Mouse (Mus musculus): ENCODE measurements around the gene Adh1. TPM values are rescaled to one million over a fixed set of nuclear protein-coding genes. Genes with fewer than 3 reads are reported as not detected.

Adh1 gene
- polyA plus RNA-seq, 1 experiment from 2014 or later = 138 TPM

DNA sequence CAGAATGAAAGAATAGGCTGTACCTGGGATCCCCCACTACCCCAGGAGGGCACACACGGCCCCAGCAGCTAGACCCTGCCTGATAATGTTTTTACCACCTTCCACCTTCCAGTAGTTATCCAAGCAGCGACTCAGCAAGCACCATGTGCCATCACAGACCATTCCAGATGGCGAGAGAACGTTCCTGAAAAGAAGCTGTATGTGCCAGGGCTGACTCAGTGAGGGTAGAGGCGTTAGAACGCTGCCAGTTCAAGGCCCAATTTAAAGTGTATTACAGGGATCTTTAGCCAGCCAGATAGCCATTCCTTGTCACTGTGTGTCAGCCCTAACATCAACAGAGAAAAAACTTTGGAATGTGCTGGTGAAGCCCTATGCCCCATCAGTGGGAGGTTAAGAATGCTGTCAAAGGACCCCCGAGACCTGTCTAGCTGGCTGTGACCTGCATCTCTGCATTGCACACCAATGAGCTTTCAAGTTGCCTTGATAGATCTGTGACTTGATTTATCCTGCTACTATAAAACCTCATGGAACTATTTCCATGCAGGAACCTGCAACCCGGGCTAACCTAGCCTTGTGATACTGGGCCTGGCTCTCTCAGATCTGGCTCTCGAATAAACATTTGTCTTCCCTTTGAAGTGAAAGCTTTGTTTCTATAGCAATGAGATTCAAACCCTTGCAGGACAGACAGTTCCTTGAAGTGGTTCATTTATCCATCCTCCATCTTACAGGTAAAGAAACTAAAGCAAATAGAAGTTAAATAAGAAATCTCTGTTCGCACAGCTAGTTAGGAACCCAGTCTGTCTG lies 44.9 kb downstream of the Adh1 start:
- H3K27ac ChIP-seq (ENCODE audit: low read length) = peak overlapping the region; percentile 22; the same call in 1 of the 2 replicates
- H3K4me3 ChIP-seq (ENCODE audit: low read depth, low read length) = no peak overlapping the region
- H3K9ac ChIP-seq (ENCODE audit: low read depth, low read length) = no peak overlapping the region
- H3K4me2 ChIP-seq (ENCODE audit: low read depth, low read length) = no peak overlapping the region
- H3K9me3 ChIP-seq (replicated peaks; ENCODE audit: control insufficient read depth, low read length) = no peaks in the 10 kb centered on the region
- H3K27me3 ChIP-seq (ENCODE audit: control insufficient read depth, insufficient read depth, low read depth, low read length) = no peaks in the 10 kb centered on the region
- no peaks in the 10 kb centered on the region for H3K36me3 ChIP-seq (ENCODE audit: control insufficient read depth, insufficient read depth)
- H3K4me1 ChIP-seq (ENCODE audit: control insufficient read depth, low read depth, low read length) = peaks cover 6% of the 10 kb centered on the region
- 42% methylated on average over 10 of the region's 10 CpGs for WGBS (ENCODE audit: insufficient replicate concordance)
- no peak for ATAC-seq (ENCODE audit: low read depth)

DNA sequence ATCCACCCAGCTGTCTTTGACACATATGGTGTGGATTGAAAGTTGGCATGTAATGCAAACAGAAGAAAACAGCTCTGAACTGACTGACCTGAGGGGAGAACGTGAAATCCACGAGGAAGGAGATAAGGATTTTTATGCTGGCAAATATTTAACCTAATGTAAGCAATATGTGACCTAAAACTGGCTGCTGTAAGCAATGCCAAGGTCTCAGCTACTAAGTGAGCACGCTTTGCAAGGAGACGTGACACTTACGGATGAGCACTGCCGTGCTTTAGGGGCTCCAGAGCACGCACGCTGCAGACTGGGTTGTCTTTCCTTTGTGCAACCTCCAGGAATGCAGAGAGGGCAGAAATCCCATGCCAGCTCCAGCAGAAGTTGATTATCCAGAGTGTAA lies 45.5 kb downstream of the Adh1 start:
- no peaks in the 10 kb centered on the region for H3K36me3 ChIP-seq (ENCODE audit: control insufficient read depth, insufficient read depth)
- H3K4me3 ChIP-seq (ENCODE audit: low read depth, low read length) = no peak overlapping the region
- no peaks in the 10 kb centered on the region for H3K9me3 ChIP-seq (replicated peaks; ENCODE audit: control insufficient read depth, low read length)
- H3K4me1 ChIP-seq (ENCODE audit: control insufficient read depth, low read depth, low read length) = peaks cover 6% of the 10 kb centered on the region
- peak overlapping the region; percentile 42; the same call in 1 of the 2 replicates for H3K4me2 ChIP-seq (ENCODE audit: low read depth, low read length)
- peak; percentile 80 for ATAC-seq (ENCODE audit: low read depth)
- H3K27ac ChIP-seq (ENCODE audit: low read length) = peak overlapping the region; percentile 22; the same call in 1 of the 2 replicates
- H3K27me3 ChIP-seq (ENCODE audit: control insufficient read depth, insufficient read depth, low read depth, low read length) = no peaks in the 10 kb centered on the region
- H3K9ac ChIP-seq (ENCODE audit: low read depth, low read length) = no peak overlapping the region
- WGBS (ENCODE audit: insufficient replicate concordance) = 56% methylated on average over 8 of the region's 8 CpGs

DNA sequence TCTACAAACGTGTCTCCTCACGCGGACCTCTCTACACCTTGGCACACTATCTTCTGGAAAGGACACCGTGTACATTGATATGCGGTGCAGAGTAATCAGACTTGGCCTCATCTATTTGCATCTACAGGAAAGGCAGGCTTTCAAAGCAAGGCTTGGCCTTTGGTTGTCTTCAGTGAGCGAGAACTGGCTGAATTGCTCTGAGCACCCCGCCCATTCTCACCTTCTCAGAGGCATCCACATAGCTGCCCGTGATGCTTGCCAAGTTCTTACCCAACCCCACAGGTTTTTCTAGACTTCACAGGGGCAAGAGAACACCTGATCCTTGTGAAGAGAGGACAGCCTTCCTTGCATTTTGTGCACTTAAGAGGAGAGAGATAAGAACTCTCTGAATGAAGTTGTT lies 49.1 kb downstream of the Adh1 start:
- no peaks in the 10 kb centered on the region for H3K36me3 ChIP-seq (ENCODE audit: control insufficient read depth, insufficient read depth)
- no peak overlapping the region for H3K4me3 ChIP-seq (ENCODE audit: low read depth, low read length)
- ATAC-seq (ENCODE audit: low read depth) = no peak
- no peaks in the 10 kb centered on the region for H3K9me3 ChIP-seq (replicated peaks; ENCODE audit: control insufficient read depth, low read length)
- WGBS (ENCODE audit: insufficient replicate concordance) = 78% methylated on average over 8 of the region's 8 CpGs
- no peak overlapping the region for H3K27ac ChIP-seq (ENCODE audit: low read length)
- H3K4me2 ChIP-seq (ENCODE audit: low read depth, low read length) = no peak overlapping the region
- H3K4me1 ChIP-seq (ENCODE audit: control insufficient read depth, low read depth, low read length) = peaks cover 3% of the 10 kb centered on the region; the same call in 1 of the 2 replicates
- no peaks in the 10 kb centered on the region for H3K27me3 ChIP-seq (ENCODE audit: control insufficient read depth, insufficient read depth, low read depth, low read length)
- no peak overlapping the region for H3K9ac ChIP-seq (ENCODE audit: low read depth, low read length)

DNA sequence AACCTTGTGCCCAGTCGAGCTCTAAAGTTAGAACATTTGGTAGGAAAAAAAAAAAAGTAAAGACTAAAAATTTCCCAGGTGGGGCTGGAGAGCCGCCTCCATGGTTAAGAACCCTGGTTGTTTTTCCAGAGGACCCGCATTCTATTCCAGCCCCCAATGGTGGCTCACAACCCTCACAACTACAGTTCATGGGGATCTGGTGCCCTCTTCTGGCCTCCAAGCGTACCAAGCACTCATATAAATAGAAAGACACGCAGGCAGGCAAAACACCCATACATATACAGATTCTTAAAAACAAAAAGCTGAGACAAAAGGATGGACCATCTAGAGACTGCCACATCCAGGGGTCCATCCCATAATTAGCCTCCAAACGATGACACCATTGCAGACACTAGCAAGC lies 50.2 kb downstream of the Adh1 start:
- Histone ChIP-seq H3K36me3 (ENCODE audit: control insufficient read depth, insufficient read depth) (no peaks in the 10 kb centered on the region), H3K4me2 (ENCODE audit: low read depth, low read length) (no peak overlapping the region), H3K27me3 (ENCODE audit: control insufficient read depth, insufficient read depth, low read depth, low read length) (no peaks in the 10 kb centered on the region), H3K4me3 (ENCODE audit: low read depth, low read length) (no peak overlapping the region), H3K9me3 (replicated peaks; ENCODE audit: control insufficient read depth, low read length) (no peaks in the 10 kb centered on the region), H3K27ac (ENCODE audit: low read length) (no peak overlapping the region), H3K9ac (ENCODE audit: low read depth, low read length) (no peak overlapping the region), H3K4me1 (ENCODE audit: control insufficient read depth, low read depth, low read length) (no peaks in the 10 kb centered on the region)
- ATAC-seq (ENCODE audit: low read depth) = no peak
- WGBS (ENCODE audit: insufficient replicate concordance) = 66% methylated on average over 6 of the region's 6 CpGs

DNA sequence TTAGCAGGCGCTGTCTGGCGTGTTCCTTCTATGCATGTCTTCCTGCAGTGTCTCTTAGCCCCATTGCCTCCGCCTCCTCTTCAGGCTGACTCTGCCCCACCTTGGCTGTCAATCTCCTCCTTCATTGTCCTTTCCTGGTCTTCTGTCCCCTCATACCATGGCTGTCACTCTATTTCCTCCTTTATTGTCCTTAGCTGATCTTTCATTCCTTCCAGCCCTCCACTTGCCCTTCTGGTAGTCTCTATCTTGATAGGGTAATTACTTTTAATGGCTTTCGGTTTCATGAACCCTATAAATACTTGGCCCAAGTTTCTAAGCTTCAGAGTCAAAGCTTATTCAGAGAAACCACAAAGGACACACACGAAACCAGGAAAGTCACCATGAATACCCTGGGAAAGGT lies 52.2 kb downstream of the Adh1 start, which contains the start of gene Adh6a:
TSS of gene Adh6a (plus strand) at position 322 of the 400 bp plus-strand sequence.
- Histone ChIP-seq H3K36me3 (ENCODE audit: control insufficient read depth, insufficient read depth) (no peaks in the 10 kb centered on the region), H3K4me1 (ENCODE audit: control insufficient read depth, low read depth, low read length) (no peaks in the 10 kb centered on the region), H3K4me2 (ENCODE audit: low read depth, low read length) (no peak within 1 kb of the TSS), H3K9ac (ENCODE audit: low read depth, low read length) (no peak within 1 kb of the TSS), H3K9me3 (replicated peaks; ENCODE audit: control insufficient read depth, low read length) (no peaks in the 10 kb centered on the region), H3K27ac (ENCODE audit: low read length) (no peak within 1 kb of the TSS), H3K27me3 (ENCODE audit: control insufficient read depth, insufficient read depth, low read depth, low read length) (no peaks in the 10 kb centered on the region), H3K4me3 (ENCODE audit: low read depth, low read length) (no peak within 1 kb of the TSS)
- 58% methylated on average over 5 of the region's 5 CpGs for WGBS (ENCODE audit: insufficient replicate concordance)
- no peak for ATAC-seq (ENCODE audit: low read depth)

DNA sequence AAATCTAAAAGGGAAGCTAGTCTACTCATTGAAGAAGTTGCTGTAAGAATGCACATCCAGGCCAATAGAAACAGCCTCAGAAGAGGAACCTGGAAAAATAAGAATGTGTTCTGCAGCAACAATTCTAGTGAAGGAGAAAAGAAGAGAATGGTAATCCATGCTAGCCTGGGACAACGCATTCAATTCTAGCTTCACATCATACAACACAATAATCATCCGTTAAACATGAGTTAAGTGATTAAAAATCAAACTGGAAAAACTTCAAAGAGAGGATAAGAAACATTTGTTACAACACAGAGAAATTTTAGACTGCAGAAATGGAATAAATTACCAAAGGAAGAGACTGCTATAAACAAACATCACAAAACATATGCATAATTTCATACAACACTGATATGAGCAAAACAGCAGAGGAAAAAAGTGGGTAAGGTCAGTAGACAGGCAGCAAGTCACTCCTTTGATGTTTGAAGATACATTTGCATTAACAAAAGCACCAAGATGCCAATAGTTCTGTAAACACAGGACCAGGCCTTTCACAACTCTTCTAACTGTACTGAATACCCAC lies 56.2 kb downstream of the Adh1 start:
- H3K4me3 ChIP-seq (ENCODE audit: low read depth, low read length) = no peak overlapping the region
- no peak overlapping the region for H3K4me2 ChIP-seq (ENCODE audit: low read depth, low read length)
- 63% methylated on average over 2 of the region's 2 CpGs for WGBS (ENCODE audit: insufficient replicate concordance)
- no peaks in the 10 kb centered on the region for H3K27me3 ChIP-seq (ENCODE audit: control insufficient read depth, insufficient read depth, low read depth, low read length)
- no peaks in the 10 kb centered on the region for H3K9me3 ChIP-seq (replicated peaks; ENCODE audit: control insufficient read depth, low read length)
- no peak overlapping the region for H3K9ac ChIP-seq (ENCODE audit: low read depth, low read length)
- H3K27ac ChIP-seq (ENCODE audit: low read length) = no peak overlapping the region
- ATAC-seq (ENCODE audit: low read depth) = no peak
- H3K4me1 ChIP-seq (ENCODE audit: control insufficient read depth, low read depth, low read length) = no peaks in the 10 kb centered on the region
- H3K36me3 ChIP-seq (ENCODE audit: control insufficient read depth, insufficient read depth) = no peaks in the 10 kb centered on the region

DNA sequence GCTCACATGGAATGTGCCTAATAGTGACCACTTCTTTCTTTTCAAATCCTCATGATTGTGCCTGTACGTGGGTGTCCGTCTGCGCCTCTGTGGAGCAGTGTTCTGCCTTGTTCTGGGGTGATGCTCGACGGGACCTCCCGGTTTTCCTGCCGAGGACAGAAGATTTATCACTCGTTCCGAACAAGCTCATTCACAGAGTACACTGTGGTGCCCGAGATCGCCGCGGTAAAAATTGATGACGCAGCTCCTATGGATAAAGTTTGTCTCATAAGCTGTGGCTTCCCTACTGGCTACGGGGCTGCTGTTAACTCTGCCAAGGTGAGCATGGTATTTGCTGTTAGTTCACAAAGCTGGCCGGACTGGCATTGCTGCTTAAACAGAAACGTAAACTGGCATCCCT lies 64.2 kb downstream of the Adh1 start:
- H3K4me3 ChIP-seq (ENCODE audit: low read depth, low read length) = no peak overlapping the region
- no peaks in the 10 kb centered on the region for H3K4me1 ChIP-seq (ENCODE audit: control insufficient read depth, low read depth, low read length)
- no peaks in the 10 kb centered on the region for H3K9me3 ChIP-seq (replicated peaks; ENCODE audit: control insufficient read depth, low read length)
- no peaks in the 10 kb centered on the region for H3K36me3 ChIP-seq (ENCODE audit: control insufficient read depth, insufficient read depth)
- 79% methylated on average over 17 of the region's 17 CpGs for WGBS (ENCODE audit: insufficient replicate concordance)
- H3K9ac ChIP-seq (ENCODE audit: low read depth, low read length) = no peak overlapping the region
- ATAC-seq (ENCODE audit: low read depth) = no peak
- H3K27ac ChIP-seq (ENCODE audit: low read length) = no peak overlapping the region
- H3K4me2 ChIP-seq (ENCODE audit: low read depth, low read length) = no peak overlapping the region
- H3K27me3 ChIP-seq (ENCODE audit: control insufficient read depth, insufficient read depth, low read depth, low read length) = no peaks in the 10 kb centered on the region

DNA sequence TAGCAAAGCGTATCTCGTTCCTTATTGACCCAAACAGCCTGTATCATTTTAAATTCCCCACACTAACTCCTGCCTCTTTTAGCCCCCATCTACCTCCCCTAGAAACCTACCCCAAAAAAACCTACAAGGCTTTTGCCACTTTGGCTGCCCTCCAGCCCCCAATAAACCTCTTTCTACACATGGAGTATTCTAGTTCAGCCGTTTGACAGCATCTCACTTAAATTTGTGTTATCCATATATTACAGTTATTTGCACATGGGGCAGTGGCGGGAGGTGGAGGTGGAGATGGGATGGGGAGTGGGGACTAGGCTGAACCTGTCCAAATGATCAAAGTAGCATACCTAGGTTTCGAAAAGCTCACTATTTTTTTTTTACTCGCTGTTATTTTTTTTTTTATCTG lies 64.7 kb downstream of the Adh1 start:
- 69% methylated on average over 6 of the region's 6 CpGs for WGBS (ENCODE audit: insufficient replicate concordance)
- ATAC-seq (ENCODE audit: low read depth) = no peak
- H3K4me3 ChIP-seq (ENCODE audit: low read depth, low read length) = no peak overlapping the region

DNA sequence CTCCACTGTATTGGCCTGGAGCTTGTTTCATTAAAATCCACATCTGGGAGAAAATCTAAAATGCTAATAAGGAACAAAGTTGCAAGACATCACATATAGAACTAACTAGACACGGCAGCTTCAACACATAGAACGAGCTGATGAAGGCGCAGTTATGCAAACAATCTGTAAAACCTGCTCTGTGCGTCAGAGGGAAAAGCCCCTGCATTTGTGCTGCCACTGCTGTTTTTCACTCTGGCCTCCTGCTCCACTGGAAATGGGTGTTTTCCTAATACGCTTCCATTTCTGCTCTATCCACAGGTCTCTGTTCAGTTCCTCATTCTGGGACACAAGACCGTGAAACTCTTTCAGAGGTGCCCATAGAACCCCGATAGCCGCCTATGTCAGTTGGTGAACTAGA lies 73.1 kb downstream of the Adh1 start:
- H3K27ac ChIP-seq (ENCODE audit: low read length) = no peak overlapping the region
- no peak overlapping the region for H3K9ac ChIP-seq (ENCODE audit: low read depth, low read length)
- H3K4me2 ChIP-seq (ENCODE audit: low read depth, low read length) = no peak overlapping the region
- H3K27me3 ChIP-seq (ENCODE audit: control insufficient read depth, insufficient read depth, low read depth, low read length) = no peaks in the 10 kb centered on the region
- 65% methylated on average over 8 of the region's 8 CpGs for WGBS (ENCODE audit: insufficient replicate concordance)
- H3K36me3 ChIP-seq (ENCODE audit: control insufficient read depth, insufficient read depth) = no peaks in the 10 kb centered on the region
- no peaks in the 10 kb centered on the region for H3K4me1 ChIP-seq (ENCODE audit: control insufficient read depth, low read depth, low read length)
- H3K4me3 ChIP-seq (ENCODE audit: low read depth, low read length) = no peak overlapping the region
- ATAC-seq (ENCODE audit: low read depth) = no peak
- H3K9me3 ChIP-seq (replicated peaks; ENCODE audit: control insufficient read depth, low read length) = no peaks in the 10 kb centered on the region

More for the DNA sequence above, 64.7 kb downstream of the Adh1 start:
- H3K4me2 ChIP-seq (ENCODE audit: low read depth, low read length) = no peak overlapping the region
- H3K9me3 ChIP-seq (replicated peaks; ENCODE audit: control insufficient read depth, low read length) = no peaks in the 10 kb centered on the region
- H3K27ac ChIP-seq (ENCODE audit: low read length) = no peak overlapping the region
- no peaks in the 10 kb centered on the region for H3K4me1 ChIP-seq (ENCODE audit: control insufficient read depth, low read depth, low read length)
- no peaks in the 10 kb centered on the region for H3K36me3 ChIP-seq (ENCODE audit: control insufficient read depth, insufficient read depth)
- H3K27me3 ChIP-seq (ENCODE audit: control insufficient read depth, insufficient read depth, low read depth, low read length) = no peaks in the 10 kb centered on the region
- H3K9ac ChIP-seq (ENCODE audit: low read depth, low read length) = no peak overlapping the region
